Mouse (Mus musculus) cerebral cortex, adult 2 months (tissue): ENCODE data around the gene Isx.

Experiments used
- WGBS: fragments of 180-500 bp; shearing (Covaris S2); methylation state at CpG from one replicate; pipeline ENCODE4 v1.1.7; 2018; 5-methylcytosine and 5-hydroxymethylcytosine counted together

Isx gene

GRCm38 (mm10) chr8:74872940-74873339 is at the start of gene Isx:
Isx (plus strand) TSS chr8:74873173.
- 93% methylated on average over 3 of the region's 3 CpGs for WGBS

DNA sequence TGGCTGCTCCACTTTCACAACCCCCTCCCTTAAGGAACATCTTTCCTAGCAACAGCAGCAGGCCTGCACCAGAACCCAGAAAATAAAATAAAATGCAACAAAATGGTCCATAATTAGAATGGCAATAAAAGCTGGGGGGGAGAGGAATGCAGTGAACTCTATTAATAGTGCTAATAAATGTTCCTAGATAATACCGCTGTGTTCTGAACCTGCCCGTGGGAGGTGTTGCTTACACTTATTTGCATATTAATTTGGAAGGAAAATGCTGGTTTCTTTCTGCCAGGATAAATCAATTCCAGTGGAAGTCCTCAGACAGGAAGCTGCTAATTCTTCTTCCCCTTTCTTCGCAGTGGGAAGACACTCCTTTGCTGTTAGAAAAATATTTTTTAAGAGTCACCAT is 45.3 kb upstream of the Isx start:
- 46% methylated on average over 3 of the region's 3 CpGs for WGBS

DNA sequence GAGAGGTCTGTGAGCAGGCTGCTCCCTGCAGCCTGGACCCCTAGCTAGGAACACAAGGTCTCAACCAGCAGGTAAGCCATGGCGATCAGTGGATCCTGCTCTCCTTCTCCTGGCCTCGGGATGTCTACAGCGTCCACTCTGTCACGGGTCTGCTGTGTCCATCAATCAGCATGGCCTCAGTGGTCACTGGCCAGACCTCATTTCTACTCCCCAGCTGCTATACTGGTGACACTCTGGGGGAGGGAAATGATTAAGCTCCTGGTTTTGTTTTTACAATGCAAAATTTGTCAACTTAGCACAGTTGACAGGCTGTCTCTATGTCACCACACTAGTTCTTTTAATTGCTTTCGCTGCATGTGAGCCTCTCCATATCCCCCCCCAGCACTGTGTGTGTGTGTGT is 41.7 kb upstream of the Isx start:
- WGBS = 79% methylated on average over 5 of the region's 5 CpGs

GRCm38 (mm10) chr8:74834246-74834645 is 38.7 kb upstream of the Isx start:
- 76% methylated on average over 1 of the region's 1 CpGs for WGBS

GRCm38 (mm10) chr8:74847376-74848048 is 25.5 kb upstream of the Isx start:
- WGBS = 34% methylated on average over 12 of the region's 12 CpGs

DNA sequence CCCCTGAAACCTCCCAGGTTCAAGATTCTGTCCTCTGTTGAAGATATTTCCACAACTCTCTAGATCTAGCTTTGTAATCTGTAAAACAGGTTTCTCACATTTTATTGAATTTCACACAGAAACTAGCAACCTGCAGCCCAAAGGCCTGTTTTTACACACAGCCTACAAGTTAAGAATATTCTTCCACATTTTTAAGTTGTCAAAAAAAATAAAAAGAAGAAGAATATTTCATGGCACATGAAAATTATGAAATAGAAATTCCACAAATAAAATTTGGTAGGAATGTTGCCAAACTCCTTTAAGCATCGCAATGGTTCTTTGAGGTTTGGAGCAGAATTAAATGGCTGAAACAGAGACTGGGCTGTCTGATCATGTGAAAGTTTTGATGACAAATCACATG is 24.3 kb upstream of the Isx start:
- WGBS = 54% methylated on average over 1 of the region's 1 CpGs

GRCm38 (mm10) chr8:74851837-74852236 is 21.1 kb upstream of the Isx start:
- 60% methylated on average over 3 of the region's 3 CpGs for WGBS

- WGBS = 14% methylated on average over 5 of the region's 5 CpGs
These were observed 19.5 kb upstream of the Isx start for GRCm38 (mm10) chr8:74853488-74853887.

DNA sequence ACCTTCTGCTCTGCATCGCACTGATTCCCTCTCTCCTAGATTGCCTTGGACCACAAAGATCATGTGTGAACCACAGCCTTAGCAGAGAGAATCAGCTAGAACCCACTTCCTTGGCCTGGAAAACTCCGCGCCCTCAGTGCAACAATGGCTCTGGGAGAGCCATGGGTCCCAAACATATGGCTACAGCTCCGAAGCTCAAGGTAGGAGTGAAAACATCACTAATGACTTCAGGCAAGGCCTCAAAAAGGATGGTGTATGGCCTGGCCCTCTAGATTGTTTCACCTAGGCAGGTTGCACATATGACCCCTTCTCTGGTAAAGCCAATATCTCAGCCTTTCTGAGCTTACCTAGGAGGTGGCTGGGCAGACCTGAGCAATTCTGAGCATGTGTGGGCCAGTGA is 18.2 kb upstream of the Isx start:
- 96% methylated on average over 4 of the region's 4 CpGs for WGBS

DNA sequence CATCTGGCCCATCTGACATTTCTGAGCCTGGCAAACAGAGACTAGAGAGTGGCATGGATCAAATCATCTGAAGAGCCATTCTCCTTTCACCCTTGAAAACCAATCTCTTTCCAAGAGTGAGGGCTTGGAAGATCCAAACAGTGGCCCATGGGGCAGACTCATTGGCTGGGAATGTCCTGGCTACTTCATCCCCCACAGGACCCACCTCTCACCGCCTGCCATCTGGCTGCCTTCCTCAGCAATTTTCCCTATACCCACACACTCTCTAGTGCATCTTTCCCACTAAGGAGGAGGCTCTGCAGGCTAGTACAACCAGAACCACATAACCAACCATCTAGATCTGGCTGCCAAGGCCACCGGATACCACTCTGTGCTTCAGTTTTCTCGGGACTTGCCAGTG is 17.6 kb upstream of the Isx start:
- WGBS = 78% methylated on average over 3 of the region's 3 CpGs

DNA sequence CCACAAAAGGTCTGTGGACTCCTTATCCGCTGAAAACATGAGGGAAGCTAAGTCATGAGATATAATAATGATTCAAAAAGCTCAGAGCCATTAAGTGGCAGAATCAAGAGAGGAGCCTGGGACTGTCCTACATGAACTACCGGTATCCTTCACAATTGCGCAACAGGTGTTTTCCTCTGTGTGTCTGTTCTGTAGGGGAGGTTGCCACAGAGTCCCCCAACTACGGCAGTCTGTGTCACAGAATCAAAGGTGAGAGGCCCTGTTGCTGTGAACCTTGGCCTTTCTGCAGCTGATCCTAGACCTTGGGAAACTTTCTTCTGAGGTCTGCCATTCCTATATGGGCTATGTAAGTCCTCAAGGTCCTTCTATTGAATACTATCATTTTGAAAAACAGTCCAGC is 13.7 kb upstream of the Isx start:
- WGBS = 99% methylated on average over 4 of the region's 4 CpGs

GRCm38 (mm10) chr8:74860449-74860848 is 12.5 kb upstream of the Isx start:
- WGBS = 82% methylated on average over 6 of the region's 6 CpGs

GRCm38 (mm10) chr8:74862598-74862997 is 10.4 kb upstream of the Isx start:
- WGBS = 75% methylated on average over 2 of the region's 2 CpGs

DNA sequence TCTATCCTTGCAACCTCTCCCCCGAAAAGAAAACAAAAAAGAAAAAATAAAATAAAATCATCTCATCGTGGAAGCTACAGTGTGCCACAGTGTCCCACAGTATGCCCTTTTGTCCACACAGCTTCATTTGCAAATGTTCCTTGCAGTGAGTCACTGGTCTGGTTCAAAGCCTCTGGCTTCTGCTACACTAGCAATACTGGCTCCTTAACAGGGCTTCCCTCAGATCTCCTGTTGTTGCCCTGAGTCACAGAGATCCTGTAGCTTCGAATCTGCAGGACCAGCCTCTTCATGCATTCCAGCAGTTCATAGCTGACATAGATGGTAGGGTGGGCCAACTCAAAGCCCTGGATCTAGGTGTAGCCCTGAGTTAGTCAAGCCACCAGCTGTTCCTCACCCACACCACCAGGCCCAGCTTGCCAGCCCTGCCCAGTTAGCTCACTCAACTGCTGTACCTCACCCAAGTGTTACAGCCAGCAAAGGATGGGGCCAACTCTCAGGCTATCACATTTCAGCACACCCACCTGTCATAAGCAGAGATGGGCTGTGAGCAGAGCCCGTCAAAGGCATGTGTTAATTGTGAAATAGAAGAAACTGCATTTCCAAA is 2.5 kb upstream of the Isx start:
- 57% methylated on average over 4 of the region's 4 CpGs for WGBS

DNA sequence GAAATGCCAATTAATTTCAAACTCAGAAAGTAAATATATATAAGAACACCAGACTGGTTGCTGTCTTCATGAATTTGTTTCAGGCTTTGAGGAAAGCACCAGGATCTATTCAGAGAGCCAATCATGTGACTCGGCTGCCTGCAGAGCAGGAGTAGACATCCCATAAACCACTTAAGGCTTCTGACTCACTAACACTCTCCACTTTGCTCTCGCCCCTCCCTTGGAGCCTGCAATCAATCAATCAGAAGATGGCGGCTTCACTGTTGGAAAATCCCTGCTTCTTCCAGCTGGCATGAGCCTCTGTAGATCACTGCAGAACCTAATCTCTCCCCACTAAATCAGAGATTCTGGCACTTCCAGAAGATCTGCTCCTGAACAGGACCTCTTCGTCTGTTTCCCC is 1.3 kb upstream of the Isx start:
- 54% methylated on average over 4 of the region's 4 CpGs for WGBS

GRCm38 (mm10) chr8:74872151-74872823 is 686 bp upstream of the Isx start:
- WGBS = 84% methylated on average over 7 of the region's 7 CpGs

DNA sequence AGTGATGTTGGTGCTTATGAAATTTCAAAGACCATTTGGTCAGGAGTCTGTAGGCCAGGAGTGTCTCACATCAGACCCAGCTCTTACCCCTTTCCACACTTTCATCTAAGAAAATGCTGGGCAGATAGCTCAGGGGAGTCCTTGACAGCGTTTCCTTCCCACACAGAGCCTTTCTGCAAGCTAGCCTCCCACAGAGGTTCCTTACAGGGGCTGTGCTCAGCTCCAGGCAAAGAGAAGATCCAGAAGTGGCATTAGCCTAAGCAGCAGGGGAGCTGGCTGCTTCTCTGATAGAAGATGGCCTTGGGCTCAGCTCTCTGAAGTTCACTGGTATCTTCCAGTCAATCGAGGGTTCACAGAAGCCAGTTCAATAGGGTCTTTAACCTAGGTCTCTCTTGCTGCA is 1.6 kb downstream of the Isx start:
- WGBS = 44% methylated on average over 2 of the region's 2 CpGs

- WGBS = 48% methylated on average over 3 of the region's 3 CpGs
These were observed 5.7 kb downstream of the Isx start for GRCm38 (mm10) chr8:74878637-74879036.

DNA sequence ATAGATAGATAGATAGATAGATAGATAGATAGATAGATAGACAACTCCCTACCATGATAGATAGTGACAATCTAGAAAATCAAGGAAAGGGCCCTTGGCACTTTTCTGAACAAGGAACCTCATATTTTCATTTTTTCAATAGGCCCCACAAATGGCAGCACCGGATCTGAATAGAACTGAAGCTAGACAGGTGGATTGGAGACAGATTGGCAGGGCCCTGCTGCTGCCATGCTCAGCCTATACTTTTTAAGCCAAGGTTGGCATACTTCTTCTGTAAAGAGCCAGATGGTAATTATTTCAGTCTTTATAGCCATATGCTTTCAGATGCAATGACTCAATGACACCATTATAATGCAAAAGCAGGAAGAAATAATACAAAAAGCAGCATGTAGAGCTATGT is 15.8 kb downstream of the Isx start:
- 42% methylated on average over 1 of the region's 1 CpGs for WGBS

DNA sequence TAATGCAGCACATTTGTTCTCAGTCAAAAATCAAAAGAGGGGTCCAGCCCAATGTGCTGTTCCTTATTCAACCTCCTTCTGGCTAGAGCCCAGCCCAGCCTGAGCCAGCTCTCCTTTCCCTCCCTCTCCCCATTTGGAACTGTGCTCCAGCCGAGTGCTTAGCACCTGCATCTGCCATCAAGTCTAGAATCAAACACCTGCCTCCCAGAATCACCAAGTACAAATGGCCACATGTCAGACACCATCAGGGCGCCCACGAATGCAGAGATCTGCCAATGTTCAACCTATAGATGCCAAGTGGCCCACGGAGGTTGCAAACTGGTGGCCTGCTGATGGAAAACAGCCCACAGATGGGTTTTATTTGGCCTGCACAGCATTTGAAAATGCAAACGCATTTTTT is 18.1 kb downstream of the Isx start:
- WGBS = 45% methylated on average over 5 of the region's 5 CpGs

DNA sequence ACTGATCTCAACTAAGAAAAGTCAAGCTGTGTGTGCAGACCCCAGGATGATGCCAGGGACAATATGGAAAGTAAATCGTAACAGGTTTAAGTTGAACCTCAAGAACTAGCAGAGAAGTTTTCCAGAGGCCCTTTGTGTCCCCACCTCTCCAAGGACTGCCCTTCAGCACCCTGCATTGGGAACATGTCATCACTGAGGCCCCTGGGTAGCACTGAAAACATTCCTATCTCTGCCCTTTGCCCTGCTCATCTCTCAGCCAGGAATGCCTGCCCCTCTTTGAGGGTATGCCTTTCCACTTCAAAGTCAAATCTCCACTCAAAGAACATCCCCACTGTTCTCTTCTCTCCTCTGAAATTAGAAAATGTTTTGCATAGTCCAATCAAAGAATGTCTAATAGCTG is 23.3 kb downstream of the Isx start:
- 89% methylated on average over 1 of the region's 1 CpGs for WGBS

DNA sequence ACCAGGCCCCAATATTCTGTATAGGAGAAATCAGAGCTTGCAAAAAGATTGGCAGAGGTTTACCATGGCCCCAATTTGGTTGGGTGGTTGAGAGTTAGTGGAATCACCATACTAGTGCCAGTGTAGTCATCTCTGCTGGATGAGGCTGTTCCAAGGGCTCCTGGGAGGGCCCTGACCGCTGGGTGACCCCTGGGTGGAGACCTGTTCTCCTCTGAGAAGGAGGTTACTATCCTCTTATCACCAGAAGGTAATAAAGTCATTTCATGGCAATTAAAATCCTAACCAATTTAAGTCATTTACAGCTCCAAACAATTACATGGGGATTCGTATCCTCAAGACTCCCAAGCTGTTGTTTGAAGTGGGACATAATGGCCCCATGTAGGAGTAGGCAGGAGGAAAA is 24.3 kb downstream of the Isx start:
- WGBS = 56% methylated on average over 2 of the region's 2 CpGs

DNA sequence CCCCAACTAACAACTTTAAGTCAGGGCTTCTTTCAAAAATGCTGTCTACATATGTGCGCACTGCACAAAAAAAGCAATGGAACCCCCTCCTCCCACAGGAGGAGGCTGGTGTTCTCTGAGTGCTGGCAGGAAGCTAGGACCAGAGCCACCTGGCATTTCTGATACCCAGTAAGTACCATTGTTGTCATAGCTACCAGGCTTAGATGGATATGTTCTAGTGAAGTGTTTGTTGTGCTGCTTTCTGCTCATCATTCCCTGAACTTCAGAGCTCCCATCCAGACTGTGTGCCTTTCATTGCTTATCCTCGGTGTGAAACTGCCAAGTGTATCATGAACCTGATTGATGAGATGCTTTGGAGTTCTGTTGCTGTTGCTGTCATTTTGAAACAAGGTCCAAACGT is 26.8 kb downstream of the Isx start:
- 31% methylated on average over 3 of the region's 3 CpGs for WGBS
